Mouse (Mus musculus): ENCODE measurements around the gene Nup35. TPM values are rescaled to one million over a fixed set of nuclear protein-coding genes. Genes with fewer than 3 reads are reported as not detected.

Gene Nup35
- 15.7 TPM for total RNA-seq (2023)

GRCm38 (mm10) chr2:80616854-80617737, at the start of gene Nup35, which contains the start of gene Dusp19:
Gene Nup35 (plus strand): TSS chr2:80617236.
Gene Dusp19 (plus strand): TSS chr2:80617045.

GRCm38 (mm10) chr2:80581043-80581711, 35.9 kb upstream of the Nup35 start, which contains the start of gene Nckap1:
Gene Nckap1 (minus strand): TSS chr2:80581380.

Other genes with a start within 250 kb of the Nup35 start
- not detected for gene Frzb, start 169.6 kb upstream of the Nup35 start, total RNA-seq (2023)
- 8.5 TPM for gene Nckap1, start 35.9 kb upstream of the Nup35 start, total RNA-seq (2023)
- gene Dusp19, start 191 bp upstream of the Nup35 start, total RNA-seq (2023), result 8.1 TPM

All from CD8-positive naive resting alpha-beta T cell, adult 57 days (primary cell).